Mouse (Mus musculus) brain, embryonic 14.5 days (tissue): ENCODE results near the gene Stkld1. TPM values are rescaled to one million over a fixed set of nuclear protein-coding genes. Genes with fewer than 3 reads are reported as not detected.
A peak's percentile ranks its signal among the peaks of the same experiment; 100 is the strongest.

Experiments used
- DNase-seq: peaks from one replicate; pipeline ENCODE4 v3.0.0-alpha.2; 2011; ENCODE audit warnings: low read depth
- CTCF ChIP-seq: fragments of 200-500 bp; IDR thresholded peaks from 2 replicates; pipeline ENCODE4 v1.5.1; 2012; ENCODE audit warnings: inconsistent platforms, mild to moderate bottlenecking, moderate library complexity, borderline replicate concordance; ENCODE audit not compliant: insufficient read depth, insufficient read length; ENCODE audit errors: extremely low read depth
- POLR2A ChIP-seq: fragments of 200-500 bp; IDR thresholded peaks from 2 replicates; pipeline ENCODE4 v1.6.1; 2012; ENCODE audit warnings: mild to moderate bottlenecking, inconsistent platforms, borderline replicate concordance; ENCODE audit not compliant: poor library complexity, insufficient read depth, insufficient read length, severe bottlenecking; ENCODE audit errors: extremely low read depth
- polyA plus RNA-seq: library from polyadenylated mRNA; depleted of rRNA; stranded (reverse); fragments of >200 nt; gene quantifications from 2 replicates; pipeline ENCODE4 v1.2.3, GENCODE M21; 2012

Stkld1 gene
- polyA plus RNA-seq, 1 experiment = 0.23 TPM

DNA sequence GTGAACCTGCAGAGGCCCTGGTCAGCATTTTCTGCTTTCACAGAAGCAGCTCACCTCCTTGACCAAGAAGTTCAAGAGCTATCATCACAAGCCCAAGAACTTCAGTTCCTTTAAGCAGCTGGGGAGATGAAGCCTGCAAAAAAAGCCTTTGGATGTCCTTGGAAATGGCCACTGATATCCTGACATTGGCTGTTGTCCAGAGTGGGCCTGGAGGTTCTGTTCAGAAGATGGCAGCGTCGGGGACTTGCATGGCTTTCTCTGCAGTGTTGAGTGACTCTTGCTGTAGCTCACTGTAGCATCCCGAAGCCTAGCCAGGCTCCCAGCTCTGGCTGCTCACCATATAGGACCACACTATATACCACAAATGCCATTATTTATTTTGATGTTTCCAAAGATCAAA is 14.2 kb upstream of the Stkld1 start:
- TF ChIP-seq CTCF = no peak
- no peak for TF ChIP-seq POLR2A

DNA sequence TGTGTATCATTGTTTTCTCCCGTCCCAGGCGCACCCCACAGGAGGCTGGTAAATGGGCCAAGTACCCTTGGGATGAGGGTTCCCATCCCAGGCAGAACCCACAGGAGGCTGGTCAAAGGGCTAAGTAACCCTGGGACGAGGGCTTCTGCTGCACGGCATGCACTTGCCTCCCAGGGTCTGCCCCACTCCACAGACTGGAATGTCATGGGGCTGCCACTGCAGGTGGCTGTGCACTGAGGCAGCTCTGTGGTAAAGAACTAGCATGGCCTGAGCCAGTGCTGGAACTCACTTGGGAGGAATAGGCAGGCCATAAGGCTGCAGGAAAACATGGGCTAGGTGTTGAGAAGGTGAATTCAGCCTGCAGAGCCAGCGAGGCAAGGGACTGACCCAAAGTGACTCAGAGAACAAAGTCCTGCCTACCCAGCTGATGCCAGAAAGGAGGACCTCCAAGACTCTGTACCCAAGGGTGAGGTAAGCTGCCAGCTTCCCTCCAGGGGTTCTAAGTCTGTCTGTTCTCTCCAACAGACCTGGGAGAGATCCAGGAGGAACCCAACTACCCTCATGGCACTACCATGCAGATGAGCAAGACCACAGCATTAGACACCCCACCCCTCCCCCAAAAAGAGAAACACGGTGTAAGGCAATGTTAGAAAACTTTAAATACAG is 13.5 kb upstream of the Stkld1 start:
- no peak for TF ChIP-seq CTCF

More for the DNA sequence above, 14.2 kb upstream of the Stkld1 start:
- no peak for DNase-seq

DNA sequence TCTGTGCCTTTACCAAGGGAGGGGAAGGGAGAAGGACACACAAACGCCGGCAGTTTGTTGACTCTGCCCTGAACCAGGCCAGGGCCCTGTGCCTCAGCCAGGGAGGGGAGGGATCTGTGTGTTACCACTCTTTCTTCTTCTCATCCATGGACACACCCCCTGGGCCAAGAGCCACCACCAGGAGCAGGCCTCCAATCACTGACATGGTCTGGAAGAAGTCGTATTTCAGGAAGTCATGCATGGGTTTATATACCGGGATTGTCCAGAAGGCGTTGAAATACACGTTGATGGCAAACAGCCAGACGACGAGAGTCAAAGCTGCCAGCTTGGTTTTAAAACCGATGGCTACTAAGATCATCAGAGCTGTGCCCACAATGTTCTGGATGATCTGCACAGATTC is 12.1 kb upstream of the Stkld1 start:
- no peak for DNase-seq
- TF ChIP-seq POLR2A (no peak), CTCF (no peak)

More for the DNA sequence above, 13.5 kb upstream of the Stkld1 start:
- DNase-seq = no peak

DNA sequence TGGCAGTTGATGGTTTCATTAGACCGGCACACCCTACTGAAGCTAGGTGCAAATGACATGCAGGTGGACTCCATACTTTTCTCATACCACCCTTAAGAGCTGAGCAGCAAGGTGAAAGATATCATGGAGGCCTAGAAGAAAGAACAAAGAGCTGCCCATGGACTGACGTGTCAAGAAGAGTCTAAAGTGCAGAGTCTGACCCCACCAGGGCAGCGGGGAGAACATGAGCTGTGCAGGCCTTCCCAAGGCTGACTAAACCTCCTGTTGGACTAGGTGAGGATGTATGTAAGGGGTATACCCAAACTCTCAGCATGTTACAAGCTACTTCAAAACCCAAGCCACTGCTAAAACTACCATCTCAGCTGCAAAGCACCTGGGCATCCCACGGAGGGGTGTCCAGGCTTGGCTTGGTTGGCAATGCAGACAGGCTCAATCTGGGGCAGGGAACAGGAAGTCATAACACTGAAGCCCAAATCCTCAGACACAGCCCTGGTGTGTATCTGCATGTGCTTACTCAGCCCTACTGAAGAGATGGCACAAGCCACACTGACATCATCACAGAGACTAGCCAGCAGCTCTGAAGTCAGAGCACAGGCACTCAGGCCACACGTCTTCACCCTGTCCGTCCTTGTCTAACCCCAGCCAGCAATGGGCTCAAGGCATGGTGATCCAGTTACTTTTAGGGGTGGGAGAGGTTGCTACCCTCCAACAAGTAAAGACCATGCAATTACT is 5.9 kb upstream of the Stkld1 start:
- no peak for DNase-seq
- no peak for TF ChIP-seq POLR2A

DNA sequence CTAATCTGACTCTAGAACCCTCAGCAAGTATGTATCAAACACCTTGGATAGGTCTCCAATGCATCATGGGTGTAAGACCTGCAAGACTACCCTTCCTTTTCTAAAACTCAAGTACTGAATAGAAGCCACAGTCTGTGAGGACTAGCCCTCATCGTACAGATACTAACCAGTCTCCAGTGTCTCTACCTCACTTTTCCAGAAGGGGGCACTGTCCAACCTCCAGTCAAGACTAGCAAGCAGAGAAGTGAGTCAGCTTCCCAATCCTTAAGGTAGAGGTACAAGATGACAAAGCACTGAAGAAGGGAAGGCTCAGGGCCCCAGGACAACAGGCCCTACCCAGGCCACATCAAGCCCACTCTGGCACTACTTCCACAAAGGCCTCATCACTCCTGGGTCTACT is 3.5 kb upstream of the Stkld1 start:
- TF ChIP-seq POLR2A (no peak), CTCF (peak; percentile 58; the same call in 1 of the 2 replicates)
- peak; percentile 79 for DNase-seq

DNA sequence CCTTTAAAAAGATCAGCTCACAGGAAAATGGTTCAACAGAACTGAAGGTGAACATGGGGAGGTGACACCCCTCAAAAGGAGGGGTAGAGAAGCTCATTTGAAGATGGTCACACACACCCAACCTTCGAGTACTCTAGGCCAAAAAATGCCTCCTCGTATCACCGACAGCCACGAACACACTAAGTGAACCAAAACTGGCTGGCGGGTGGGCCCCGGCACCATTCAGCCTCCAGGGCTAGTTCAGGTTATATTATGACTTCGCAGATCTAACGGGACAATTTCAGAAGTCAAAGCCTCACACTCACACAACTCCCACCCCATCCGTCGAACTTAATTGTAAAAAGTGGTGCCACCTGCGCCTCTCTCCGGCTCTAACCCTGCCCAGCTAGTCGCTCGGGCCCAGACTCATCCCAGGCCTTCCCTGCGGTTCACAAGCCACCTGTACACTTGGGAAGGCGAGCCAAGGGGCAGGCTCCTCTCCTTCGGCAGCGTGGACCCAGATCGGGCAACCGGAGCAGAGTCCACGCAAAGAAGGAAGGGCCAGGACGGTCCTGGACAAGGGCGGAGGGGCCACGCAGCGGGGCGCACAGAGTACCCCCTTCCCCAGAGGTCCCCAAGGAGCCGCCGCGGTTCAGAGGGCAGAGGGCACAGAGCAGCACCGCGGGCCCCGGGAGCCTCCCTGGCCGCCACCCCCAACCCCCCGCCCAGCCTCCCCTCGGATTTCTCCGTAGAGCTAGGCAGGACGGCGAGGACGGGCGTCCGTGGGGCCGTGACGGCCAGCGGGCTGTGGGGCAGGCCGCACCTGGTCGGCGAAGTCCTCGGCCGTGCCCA is 1.2 kb upstream of the Stkld1 start:
- TF ChIP-seq CTCF = no peak
- TF ChIP-seq POLR2A = no peak
- DNase-seq = peak; percentile 18

DNA sequence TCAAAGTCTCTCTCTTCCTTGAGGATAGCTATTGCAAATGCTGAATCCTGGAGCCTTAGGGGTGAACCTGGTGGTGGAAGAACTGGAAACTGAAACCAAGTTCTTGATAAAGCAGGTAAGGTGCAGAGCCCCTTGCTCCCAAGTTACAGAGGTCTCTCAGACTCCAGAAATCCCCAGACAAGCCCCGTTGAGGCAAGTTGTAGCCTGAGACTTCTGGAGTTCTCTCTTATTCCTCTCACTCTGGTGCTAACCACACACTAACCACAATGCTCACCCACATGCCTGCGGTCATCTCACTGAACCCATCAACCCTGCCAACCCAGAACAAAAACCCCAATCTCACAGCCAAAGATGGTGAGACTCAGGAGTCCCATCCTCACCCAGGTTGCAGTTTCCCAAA is 1.4 kb downstream of the Stkld1 start:
- no peak for DNase-seq
- TF ChIP-seq POLR2A = no peak
- TF ChIP-seq CTCF = no peak

DNA sequence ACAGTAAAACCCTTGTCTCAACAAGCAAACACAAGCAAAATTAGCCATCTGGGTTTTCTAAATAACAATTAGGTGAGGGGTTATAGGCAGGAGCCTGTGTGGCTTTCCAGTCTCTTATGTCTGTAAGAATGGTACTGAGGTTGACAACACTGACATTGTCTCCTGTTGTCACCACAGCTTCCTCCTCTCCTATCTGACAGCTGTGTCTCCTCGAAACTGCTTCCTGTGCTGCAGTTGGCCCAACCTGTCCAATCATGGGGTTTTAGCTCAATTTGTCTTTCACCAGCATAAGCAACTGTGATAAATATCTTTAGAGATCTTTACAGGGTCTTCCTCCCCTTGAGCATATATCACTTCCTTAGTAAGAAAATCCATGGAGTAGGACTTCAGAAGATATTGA is 2.6 kb downstream of the Stkld1 start:
- no peak for DNase-seq
- no peak for TF ChIP-seq CTCF
- no peak for TF ChIP-seq POLR2A

DNA sequence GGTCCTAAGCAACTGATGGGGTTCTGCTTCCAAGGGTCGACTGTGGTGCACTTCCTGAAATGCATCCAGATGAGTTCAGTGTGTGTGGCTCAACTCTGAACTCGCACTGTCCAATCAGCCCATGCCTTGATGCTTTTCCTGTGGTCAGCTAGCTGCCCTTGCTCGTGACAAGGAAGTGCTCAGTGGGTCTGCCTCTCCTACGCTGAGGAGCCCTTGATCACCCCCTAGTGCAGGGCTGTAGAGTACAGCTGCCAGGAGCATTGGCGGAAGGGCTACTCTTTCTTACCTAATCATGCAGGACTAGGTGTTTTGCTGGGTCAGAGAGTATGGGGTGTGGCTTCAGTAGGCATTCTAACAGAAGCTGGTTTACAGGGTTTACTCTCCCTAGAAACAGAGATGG is 7.7 kb downstream of the Stkld1 start:
- no peak for DNase-seq
- TF ChIP-seq CTCF (no peak), POLR2A (no peak)

DNA sequence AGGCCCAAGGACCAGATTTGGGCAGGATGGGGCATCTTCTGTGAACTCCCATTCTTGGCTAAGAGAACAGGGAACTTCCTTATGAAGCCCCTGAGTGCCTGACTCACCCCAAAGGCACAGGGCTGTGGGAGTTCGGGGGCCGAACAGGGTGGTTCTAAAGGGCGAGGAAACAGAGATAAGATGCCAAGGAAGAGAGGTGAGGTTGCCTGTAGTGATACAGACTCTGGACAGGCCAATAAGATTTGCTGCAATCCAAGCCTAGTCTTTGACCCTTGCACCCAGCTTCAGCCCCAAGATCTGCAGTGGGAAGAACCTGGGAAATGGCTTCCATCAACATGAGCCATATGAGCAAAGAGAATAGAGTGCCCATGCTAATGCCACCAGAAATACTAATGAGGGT is 9.4 kb downstream of the Stkld1 start:
- DNase-seq = no peak
- TF ChIP-seq POLR2A = no peak
- no peak for TF ChIP-seq CTCF

DNA sequence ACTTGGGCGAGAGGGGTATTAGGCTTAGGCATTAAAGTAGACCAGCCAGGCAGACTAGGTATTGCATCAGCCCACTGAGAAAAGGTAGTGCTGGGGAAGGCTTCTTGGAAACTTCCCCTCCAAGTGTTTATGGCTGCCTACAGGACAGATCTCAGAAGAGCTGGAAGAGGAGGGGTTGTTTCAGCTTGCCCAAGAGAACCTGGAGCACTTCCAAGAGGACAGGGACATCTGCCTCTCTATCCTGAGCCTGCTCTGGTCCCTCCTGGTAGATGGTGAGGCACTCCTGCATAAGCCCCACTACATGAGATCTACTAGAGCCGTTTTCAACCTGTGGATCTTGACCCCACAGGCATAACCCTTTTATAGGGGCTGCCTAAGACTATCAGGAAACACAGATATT is 16.6 kb downstream of the Stkld1 start:
- TF ChIP-seq POLR2A = no peak
- TF ChIP-seq CTCF = no peak
- no peak for DNase-seq

DNA sequence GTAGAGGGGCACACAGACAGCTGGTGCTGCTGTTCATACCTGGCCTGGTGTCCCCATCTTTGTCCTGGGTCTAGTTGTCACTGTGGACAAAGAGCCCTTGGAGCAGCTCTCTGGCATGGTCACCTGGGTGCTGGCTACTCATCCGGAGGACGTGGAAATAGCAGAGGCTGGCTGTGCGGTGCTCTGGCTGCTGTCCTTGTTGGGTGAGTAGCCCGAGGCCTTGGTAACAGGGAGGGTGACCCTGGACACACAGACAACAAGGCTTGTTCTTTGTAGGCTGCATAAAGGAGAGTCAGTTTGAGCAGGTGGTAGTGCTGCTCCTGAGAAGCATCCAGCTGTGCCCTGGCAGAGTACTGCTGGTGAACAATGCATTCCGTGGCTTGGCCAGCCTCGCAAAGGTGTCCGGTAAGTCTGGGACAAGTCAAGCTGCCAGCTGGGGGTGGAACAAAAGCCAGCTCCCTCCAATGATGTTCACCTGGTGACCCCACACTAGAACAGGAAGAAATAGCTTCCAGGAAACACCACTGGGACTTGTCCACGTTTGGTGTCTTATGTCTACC is 17.6 kb downstream of the Stkld1 start:
- TF ChIP-seq CTCF = no peak
- no peak for TF ChIP-seq POLR2A
- DNase-seq = no peak

DNA sequence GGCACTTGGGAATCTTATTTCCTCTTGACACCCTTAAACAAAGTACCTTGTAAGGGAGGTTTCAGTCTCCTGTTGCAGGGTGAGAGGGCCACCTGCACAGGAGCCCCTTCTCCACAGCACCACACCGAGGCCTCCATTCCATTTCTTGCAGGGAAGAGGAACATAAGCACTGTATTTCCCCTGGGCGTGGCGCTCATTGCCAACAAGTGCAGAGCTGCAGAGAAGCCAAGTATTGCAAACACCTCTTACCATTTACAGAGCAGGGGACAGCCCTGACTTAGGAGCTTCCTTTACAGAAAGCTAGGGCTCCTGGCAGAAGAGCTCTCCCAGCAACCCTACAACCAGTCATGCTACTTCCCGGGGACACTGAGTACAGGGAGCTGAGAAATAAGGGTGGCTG is 18.3 kb downstream of the Stkld1 start:
- TF ChIP-seq POLR2A = no peak
- no peak for TF ChIP-seq CTCF
- DNase-seq = no peak
